Mouse (Mus musculus) bone marrow macrophage, adult 2 months (primary cell): ENCODE results near the gene Gm49373.

Source experiments
- CTCF ChIP-seq: IDR thresholded peaks from 2 replicates; pipeline ENCODE4 v1.5.1; 2012; ENCODE audit warnings: low read depth, mild to moderate bottlenecking, low read length, moderate library complexity
- POLR2A ChIP-seq: IDR thresholded peaks from 2 replicates; pipeline ENCODE4 v1.6.1; 2012; ENCODE audit warnings: mild to moderate bottlenecking, low read depth, low read length, borderline replicate concordance

GRCm38 (mm10) chr9:21028560-21029110 is 44.3 kb downstream of the Gm49373 start:
- TF ChIP-seq CTCF (no peak), POLR2A (no peak)
